Mouse (Mus musculus) CD4-positive, CD25-positive, alpha-beta regulatory T cell, adult 4 months (primary cell): Measurements from ENCODE around the gene Cst13. TPM values are rescaled to one million over a fixed set of nuclear protein-coding genes. Genes with fewer than 3 reads are reported as not detected.
"Not testable (repeated sequence)": the region's sequence is repeated elsewhere in the genome, so short reads cannot be mapped to it uniquely, and the experiment has no call there.

ENCODE experiments used
- ATAC-seq: one replicate; pipeline ENCODE4 v1.8.0; 2017
- polyA plus RNA-seq, 2 experiments: library from polyadenylated mRNA; unstranded; fragments of 100-300 nt; shearing (Covaris generic); gene quantifications; one replicate each; pipeline ENCODE4 v1.2.1; 2017

Cst13 gene
- not detected for polyA plus RNA-seq

DNA sequence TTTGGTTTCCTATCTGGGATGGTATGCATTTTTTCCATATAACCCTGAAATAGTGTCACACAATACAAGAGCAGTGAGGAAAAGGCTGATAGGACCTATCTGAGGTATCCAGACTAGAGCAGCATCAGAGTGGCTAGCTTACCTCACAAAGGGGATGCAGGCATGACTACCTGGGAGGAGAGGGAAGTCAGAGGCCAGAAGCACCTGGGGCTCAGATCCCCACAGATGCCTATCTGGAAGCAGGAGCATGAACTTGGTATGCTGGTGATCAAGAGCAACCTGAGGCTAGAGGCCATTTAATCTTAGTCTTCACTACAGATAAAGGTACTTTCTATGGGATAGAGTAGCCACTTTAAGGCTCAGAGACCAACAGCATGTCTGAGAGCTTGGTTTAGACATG lies at the start of gene Cst13:
TSS of gene Cst13 (plus strand) at position 173 of the 400 bp plus-strand sequence.
- no peak for ATAC-seq

DNA sequence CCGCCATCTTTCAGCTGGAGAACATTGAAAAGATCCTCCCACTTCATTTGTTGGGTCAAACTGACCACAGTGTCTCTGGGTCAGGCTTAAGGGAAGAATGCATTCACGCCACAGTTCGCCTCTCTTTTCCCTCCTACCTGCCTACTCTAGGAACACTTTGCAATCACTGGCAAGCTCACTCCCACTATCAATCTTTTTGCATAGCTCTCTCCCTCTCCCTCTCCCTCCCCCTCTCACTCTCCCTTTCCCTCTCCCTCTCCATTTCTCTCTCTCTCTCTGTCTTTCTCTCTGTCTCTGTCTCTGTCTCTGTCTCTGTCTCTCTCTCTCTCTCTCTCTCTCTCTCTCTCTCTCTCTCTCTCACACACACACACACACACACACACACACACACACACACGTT lies 48.5 kb upstream of the Cst13 start, which contains the start of gene Cst11:
TSS of gene Cst11 (minus strand) at position 101 of the 400 bp plus-strand sequence.
- not testable (repeated sequence) for ATAC-seq

DNA sequence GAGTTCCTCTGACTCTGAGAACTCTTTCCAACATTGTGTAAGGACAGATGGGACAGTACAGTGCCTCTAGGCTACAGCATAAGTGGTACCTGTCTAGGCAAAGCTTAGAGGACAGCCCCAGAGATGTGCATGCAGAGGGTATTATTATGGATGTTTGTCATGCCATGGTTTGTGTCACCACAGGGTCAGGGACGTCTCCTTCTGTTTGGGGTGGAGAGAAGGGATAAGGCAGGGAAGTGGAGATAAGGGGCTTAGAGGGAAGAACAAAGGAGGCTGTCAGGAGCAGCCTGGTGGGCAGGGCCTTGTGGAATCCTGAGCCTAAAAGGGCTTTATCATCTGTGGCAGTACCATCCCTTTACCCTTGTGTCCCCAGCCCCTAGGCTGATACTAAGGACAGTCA lies 38.2 kb upstream of the Cst13 start, which contains the start of gene 8030411F24Rik:
TSS of gene 8030411F24Rik (plus strand) at position 301 of the 400 bp plus-strand sequence.
- ATAC-seq = no peak

DNA sequence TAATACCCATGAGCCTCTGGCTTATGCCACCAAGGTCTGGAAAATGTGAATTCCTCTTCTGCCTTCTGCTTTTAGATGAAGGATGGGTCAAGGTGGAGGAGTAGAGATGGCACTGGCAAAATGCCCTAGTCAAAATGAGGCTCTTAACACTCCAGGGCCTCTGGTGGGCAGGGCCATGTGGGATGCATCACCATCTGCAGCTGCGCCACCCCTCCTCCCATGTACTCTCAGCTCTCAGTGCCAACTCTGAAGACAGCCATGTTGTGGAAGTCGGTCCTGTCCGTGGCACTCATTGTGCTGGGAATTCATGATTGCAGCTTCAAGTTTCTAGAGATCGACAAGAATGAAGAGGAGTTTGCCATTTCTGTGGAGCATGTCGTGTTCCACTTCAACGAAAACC lies 30.7 kb upstream of the Cst13 start, which contains the start of gene Cst12:
TSS of gene Cst12 (plus strand) at position 220 of the 400 bp plus-strand sequence.
- no peak for ATAC-seq

DNA sequence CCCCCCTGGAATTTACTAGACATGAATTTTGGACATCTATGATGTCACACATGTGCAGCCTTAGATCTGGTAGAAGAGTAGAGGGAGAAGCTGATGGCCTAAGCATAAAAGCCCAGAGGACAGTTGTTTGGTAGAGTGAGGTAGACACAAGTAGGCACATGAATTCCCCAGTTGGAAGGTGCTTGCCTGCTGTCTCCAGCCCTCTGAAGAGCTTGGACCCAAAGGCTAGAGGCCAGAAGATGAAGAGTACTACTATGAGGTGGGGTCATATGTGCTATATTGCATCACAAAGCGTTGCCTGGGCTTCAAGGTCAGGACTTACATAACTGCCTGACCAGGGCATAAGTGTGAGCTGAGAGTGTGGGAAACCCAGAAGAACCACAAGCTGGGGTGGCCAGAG lies 21.4 kb upstream of the Cst13 start, which contains the start of gene Cst8:
TSS of gene Cst8 (plus strand) at position 301 of the 400 bp plus-strand sequence.
- ATAC-seq = no peak

DNA sequence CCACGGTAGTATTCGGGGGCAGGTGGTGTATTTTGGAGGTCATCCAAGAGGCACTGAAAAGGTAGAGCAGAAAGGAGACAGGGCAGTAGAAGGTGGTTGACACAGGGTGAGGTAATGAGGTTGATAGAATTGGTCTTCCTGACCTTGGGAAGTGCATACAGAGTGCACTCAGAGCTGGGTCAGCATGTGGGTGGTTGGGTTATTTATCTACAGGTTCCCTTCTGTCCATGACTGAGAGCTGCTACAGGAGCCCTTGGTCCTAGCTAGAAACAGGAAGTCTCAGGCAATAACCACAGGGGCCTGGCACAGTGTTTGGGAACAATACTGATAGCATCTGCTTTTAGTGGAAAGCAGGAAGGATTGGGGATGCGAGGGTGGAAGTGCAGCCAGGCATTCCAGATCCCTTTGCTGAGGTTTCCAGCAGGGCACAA lies 18.4 kb upstream of the Cst13 start:
- no peak for ATAC-seq

DNA sequence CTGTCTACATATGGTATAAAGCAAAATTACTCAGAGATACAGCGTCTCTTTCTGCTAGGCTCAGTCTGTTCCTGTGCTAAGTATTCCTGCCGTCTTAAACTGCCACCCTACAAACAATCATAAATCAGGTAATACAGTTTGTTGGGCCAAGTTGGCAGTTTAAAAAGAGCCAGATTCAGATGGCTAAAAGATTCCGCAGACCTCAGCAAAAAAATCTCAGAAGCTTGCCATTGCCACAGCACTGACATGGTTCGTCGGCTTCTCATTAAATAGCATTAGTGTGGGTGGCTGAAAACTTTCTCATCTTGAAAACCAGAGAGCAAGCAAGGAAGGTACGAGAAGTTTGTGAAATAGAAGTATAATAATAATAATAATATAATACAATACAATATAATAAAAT lies 13.2 kb upstream of the Cst13 start:
- ATAC-seq = no peak

DNA sequence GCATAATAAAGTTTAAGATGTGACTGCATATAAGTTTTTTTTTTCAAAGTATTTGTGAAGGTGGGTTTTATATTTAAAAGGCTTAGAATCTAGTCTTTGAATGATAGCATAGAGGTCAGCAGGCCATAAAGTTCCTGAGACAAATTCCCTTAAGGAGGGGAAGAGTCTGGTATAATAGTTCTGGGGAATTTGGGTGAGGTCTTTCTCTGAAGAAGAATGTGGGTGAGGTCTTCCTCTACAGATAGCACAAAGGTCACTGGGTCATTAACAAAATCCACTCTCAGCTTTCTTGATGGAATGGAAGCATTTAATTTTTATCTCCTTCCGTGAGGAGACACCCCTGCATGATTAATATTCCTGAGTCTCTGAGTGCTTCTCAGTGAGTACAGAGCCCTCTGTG lies 6.1 kb downstream of the Cst13 start:
- no peak for ATAC-seq

DNA sequence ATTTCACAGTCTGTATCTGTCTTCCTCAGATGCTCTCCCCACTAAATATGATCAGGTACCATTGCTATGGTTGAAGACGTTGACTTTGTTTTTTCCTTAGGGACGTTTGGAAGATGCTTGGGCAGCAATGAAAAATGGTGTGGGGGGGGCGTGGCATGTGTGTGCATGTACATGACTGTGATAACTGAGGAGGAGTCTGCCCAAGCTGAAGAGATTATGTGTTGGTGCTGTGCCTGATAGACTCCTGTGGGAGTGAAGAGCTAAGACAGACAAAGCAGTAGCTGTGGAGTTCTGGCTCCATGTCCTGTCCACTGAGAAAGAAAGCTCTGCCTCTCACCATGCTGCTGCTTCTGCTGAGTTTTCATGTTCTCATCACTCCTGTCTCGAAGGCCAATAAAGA lies 15.0 kb downstream of the Cst13 start, which contains the start of gene Cst9:
TSS of gene Cst9 (plus strand) at position 236 of the 400 bp plus-strand sequence.
- ATAC-seq = no peak

DNA sequence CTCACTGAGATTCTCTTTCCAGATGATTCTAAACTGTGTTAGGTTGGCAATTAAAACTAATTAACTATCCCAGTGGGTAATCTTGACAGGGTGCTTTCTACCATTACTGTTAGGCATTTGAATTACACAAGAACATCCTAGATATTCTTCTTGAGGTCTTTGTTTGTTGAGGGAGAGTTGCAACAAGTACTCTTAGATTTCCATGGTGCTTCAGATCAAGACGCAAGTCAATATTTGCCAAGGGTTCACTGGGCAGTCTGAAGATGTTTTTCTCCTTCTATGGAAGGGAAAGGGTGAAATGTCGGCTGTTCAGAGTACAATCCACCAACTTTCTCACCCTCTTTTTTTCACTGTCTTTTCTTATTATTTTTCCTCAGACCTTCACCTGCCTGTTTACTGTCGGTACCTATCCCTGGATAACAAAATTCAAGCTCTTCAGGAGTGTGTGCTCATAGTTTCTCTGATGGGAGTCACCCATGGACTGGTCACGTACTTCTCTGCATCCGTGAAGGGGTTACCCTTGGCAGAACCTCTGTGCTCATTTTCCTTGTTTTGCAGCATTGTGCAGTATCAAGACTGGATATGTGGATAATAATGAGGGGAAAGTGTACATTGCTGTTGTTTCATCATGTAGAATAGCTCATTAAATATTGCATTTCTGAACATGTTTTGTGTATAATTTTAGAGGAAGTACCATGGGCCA lies 18.3 kb downstream of the Cst13 start:
- no peak for ATAC-seq

DNA sequence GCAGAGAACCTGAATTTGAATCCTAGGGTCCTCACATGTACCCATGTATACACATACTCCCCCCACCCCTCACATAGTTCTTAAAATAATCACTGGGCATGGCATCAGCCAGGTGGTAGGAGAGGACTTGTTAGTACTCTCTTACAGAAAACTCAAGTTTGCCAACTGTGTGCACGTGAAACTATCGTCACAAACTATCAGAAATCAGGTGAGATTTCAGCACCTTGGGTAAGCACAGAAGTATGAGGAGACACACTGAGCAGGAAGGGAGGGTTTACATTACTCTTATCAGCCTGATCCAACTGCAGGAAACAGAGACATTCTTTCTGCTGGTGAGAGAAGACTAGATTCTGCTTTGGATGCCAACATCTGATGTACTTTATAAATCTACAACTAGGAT lies 19.3 kb downstream of the Cst13 start:
- ATAC-seq = no peak

DNA sequence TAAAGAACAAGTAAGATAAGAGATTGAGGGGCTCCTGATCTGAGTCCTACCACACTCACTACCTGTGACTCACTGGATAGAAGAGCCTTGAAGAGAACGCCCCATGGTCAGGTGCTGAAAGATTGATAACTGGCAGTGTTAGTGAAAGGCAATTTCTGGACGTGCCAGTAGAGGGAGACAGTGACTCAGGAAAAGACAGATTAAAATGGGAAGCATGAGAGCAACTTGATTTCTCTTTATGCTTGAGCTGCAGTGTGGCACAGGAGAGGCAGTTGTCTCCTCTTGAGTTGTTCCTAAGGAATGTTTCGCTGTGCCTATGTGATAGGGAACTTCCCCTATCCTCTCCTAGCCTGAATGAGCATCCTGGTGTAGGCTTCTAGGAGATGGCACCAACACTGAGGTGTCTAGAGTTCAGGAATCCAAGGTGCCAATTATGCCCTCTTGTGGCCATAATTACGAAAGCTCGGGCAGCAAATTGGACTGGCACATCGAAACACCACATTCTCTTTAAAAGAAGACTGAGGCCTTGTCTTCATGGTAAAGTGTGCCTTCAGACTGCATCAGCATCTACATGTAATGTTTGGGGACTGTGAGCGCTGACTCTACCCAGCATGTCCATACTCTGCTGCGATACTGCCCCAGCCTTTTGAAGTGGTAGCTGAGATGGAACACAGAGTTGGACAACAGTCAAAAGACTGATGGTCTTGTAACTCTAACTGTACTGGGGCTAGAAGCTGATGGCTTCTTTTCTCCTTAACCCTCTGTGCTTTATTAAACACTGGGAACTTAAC lies 31.4 kb downstream of the Cst13 start:
- peak; percentile 80 for ATAC-seq

DNA sequence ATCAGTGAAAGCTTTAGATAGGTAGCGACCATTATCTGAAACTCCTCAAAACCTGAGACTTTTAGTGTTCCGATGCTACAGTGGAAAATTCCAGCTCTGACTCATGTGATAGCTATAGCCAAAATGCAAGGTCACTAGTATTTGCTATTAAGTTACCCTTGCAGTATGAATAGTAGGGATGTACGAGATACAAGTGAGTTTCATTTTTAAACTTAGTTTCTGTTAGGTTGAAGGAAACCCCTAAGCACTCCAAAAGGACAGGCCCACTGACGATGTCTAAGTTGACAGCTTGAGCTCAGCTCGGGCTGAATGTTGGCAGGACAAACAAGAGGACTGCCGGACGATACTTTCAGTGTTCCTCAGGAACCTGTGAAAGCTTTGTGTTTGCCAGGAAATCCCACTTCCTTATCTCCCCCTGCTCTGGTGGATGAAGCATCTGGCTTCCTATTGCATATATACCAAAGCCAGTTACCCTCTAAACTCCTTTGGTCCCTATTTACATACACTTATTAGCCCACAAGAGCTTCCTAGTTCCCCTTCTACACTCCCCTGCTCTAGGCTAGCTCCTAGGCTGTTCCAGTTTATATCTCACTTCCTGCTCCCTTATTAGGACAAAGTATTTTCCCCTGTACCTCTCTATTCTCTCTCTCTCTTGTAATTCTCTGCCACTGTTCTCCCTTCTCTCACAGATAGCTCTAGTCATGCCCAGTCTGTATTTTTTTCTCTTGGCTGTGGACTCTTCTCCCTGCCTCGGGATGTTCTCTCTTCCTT lies 36.9 kb downstream of the Cst13 start:
- no peak for ATAC-seq

DNA sequence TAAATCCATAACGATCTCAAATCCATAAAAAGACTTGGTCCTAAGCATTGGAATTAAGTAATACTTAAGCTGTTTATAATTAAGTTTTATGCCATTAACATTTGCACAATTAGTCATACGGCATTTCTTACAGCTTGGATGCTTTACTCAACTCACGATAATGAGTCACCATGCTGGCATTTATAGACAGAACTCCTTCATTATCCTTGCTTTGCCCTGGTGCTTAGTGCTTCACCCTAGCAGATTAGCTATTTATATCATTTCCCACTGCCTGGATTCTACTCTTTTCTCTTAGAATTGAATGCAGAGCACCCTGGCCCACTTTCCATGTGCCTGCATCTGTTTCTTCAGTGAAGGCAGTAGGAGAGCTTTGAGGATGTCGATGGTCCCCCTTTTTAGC lies 37.6 kb downstream of the Cst13 start:
- no peak for ATAC-seq

DNA sequence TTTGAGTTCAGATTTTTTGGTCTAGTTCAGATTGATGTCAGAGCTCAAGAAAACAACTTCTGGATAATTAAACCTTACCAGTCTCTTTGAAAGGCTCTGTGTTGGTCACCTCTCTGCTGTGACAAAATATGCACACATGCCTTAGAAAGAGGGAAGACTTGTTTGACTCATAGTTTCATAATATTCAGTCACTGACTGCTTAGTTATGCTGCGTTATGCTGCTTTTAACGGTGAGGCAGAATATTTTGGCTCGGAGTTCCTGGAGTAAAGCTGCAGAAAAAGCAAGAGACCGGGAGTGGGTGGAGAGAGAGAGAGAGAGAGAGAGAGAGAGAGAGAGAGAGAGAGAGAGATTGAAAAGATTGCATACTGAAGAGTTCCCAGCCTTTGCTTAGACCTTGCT lies 41.1 kb downstream of the Cst13 start:
- ATAC-seq = no peak

DNA sequence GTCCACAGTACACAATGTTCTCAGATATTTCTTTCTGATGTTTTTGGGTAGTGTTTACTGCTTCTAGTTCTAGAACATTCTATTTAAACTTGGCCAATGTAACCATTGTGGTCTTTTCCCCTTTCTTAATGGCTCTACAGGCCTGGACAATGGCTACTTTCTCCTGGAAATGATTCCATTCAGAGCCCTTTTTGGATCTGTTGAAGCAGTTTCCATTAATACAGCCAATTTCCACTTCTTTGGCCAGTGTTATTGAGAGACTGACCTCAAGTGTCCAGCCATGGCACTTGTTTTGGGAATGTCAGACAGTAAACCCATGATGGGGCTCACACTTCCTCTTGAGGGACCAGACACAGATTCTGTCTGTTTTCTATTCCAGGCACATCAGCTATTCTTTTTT lies 41.8 kb downstream of the Cst13 start:
- ATAC-seq = no peak

DNA sequence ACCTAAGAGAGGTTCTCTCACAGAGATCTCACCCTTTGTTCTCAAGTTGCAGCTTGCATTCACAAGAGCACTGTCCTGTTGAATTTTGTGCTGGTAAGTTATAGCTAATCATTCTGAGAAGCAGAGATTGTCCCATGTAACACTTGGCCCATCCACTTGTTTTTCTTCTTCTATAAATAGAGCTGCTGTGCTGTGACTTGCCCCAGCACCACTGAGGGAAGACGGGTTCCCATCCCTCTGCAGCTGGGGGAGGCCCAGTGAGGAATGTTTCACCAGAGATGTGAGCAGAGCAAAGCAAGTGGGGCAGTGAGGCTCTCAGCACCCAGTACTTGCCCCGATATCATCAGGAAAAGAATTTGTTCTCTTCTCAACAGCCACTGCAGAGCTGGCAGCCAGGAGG lies 45.1 kb downstream of the Cst13 start, which contains the start of gene 9230104L09Rik:
TSS of gene 9230104L09Rik (minus strand) at position 73 of the 400 bp plus-strand sequence.
- ATAC-seq = no peak

DNA sequence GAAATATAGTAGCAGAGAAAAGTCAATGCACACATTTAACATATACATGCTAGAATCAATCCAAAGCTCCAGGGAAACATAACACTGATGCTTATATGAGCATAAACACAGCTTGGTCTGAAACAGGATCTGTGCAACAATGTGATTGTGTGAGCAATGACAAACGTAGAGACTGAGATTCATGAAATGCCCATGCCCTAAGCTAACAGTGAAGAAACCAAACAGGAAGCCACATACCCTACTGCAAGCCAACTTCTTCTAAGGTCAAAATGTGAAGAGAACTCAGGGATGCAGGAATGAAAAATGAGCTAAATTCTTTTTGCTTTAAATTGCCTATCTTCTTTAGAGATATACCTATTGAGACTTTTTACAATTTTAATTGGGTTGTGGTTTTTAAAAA lies 49.1 kb downstream of the Cst13 start:
- ATAC-seq = no peak

DNA sequence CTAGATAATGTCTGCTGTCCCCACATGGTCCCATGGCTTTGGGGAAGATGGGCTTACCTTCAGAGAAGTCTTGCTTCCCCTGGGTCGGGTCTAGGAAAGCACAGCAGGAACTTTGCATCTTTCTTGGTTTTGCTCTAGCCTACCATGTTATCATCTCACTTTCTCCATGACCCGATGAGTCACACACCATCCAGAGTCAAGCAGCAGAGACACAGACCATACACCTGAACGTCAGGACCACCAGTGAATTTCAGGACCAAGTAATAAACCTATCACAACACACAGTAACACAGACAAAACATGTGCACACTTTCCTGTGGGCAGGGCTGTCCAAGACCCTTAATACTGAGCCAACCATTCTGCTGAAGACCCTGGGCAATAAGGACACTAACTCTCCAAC lies 50.6 kb downstream of the Cst13 start:
- ATAC-seq = no peak

DNA sequence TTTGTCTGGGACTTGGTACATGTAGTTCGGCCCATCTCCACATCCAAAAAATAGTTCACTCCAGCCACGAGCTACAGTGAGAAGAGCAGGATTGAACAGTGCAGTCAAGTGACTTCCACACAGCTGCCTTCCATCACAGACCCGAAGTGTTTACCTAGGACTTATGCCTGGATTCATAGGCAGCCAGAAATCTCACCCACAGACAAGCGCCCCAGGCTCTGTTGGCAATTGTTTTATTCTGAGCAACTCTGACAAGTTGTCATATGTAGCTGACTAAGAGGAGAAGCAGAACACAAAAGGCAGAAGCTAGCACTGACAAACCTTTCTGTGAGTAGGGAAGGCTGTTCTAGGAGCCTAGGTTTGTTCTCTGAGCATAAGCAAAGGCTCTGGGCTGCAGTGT lies 53.0 kb downstream of the Cst13 start:
- no peak for ATAC-seq

DNA sequence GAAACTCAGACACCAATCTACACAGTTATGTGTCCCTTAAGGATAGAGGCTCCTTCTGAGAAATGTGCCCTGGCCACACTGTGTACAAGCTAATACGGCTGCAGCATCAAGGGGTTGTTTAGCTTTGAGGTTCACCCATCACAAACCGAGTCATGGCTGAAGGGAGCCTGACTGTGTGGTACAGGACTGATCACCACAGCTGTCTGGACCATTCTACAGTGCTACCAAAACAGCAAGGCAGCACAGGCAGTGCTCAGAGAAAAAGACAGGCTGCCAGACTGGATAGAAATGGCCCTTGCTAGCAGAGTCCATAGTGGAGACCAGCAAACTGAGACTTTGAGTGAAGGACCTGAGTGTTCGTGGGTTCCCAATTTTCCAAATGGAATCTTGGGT lies 54.3 kb downstream of the Cst13 start:
- ATAC-seq = no peak

DNA sequence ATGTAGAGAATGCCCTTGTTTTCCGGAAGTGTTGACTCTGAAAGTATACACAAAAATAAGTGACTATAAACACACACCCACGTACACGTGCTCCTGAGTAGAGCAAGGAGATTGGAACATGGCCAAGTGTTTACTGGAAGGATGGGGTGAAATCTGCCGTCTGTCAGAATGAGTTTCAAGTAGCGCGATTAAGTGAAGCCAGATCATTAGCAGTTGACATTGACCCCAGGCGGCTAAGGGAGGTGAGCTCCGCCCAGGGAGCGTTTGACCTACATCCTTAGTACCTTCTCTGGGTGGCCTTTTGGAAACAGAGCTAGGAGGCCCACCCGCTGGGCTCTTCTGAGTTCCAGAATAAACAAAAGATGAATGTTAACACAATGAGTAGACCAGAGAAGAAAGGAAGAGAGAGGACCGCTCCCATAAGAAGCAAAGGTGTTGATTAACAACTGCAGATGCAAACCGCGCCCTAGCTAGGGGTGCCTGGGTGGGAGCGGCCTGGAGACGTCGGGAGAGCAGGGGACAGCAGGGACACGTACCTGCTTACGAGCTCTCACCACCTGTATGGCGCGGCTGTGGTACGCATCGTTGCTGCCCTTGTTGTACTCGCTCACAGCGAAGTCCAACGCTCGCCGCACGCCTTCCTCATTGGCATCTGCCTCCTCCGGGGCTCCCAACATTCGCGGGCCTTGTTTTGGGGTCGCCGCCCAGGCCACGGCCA lies 54.9 kb downstream of the Cst13 start:
- ATAC-seq = peak; percentile 55
